Mouse (Mus musculus) hindbrain, postnatal 0 days (tissue): ENCODE results near the gene Gnpat. TPM values are rescaled to one million over a fixed set of nuclear protein-coding genes. Genes with fewer than 3 reads are reported as not detected.

Source experiments
- ATAC-seq: fragments of 200-750 bp; cut with Nextera tagmentation; 2 replicates; pipeline ENCODE4 v1.8.0; 2017; ENCODE audit warnings: mild to moderate bottlenecking, moderate TSS enrichment, moderate library complexity
- DNase-seq: peaks from one replicate; pipeline ENCODE4 v3.0.0-alpha.2; 2015; ENCODE audit warnings: low spot score
- H3K27ac ChIP-seq: fragments of 300-500 bp; sonication (generic); 2 replicates; pipeline ENCODE4 v1.5.1; 2014; ENCODE audit warnings: mild to moderate bottlenecking
- H3K27me3 ChIP-seq: fragments of 300-500 bp; sonication (generic); 2 replicates; pipeline ENCODE4 v1.6.1; 2014; ENCODE audit warnings: low read length, mixed read lengths; ENCODE audit not compliant: insufficient read depth
- H3K36me3 ChIP-seq: fragments of 300-500 bp; sonication (generic); 2 replicates; pipeline ENCODE4 v1.6.1; 2014; ENCODE audit warnings: low read length, mixed read lengths; ENCODE audit not compliant: insufficient read depth
- H3K4me1 ChIP-seq: fragments of 300-500 bp; sonication (generic); 2 replicates; pipeline ENCODE4 v1.6.1; 2014; ENCODE audit warnings: antibody characterized with exemption, low read length, mixed read lengths; ENCODE audit not compliant: insufficient read depth
- H3K4me2 ChIP-seq: fragments of 300-500 bp; sonication (generic); 2 replicates; pipeline ENCODE4 v1.6.1; 2014; ENCODE audit warnings: low read depth, mild to moderate bottlenecking, low read length, moderate library complexity, mixed read lengths
- H3K4me3 ChIP-seq: fragments of 300-500 bp; sonication (generic); 2 replicates; pipeline ENCODE4 v1.5.1; 2014; ENCODE audit warnings: low read length
- H3K9ac ChIP-seq: fragments of 300-500 bp; sonication (generic); replicated peaks from 2 replicates; pipeline ENCODE4 v1.6.1; 2014; ENCODE audit warnings: mild to moderate bottlenecking, low read length, moderate library complexity, mixed read lengths
- H3K9me3 ChIP-seq: fragments of 300-500 bp; sonication (generic); 2 replicates; pipeline ENCODE4 v1.6.1; 2016; ENCODE audit warnings: low read length, mixed read lengths
- CTCF ChIP-seq: IDR thresholded peaks from 2 replicates; pipeline ENCODE4 v1.5.1; 2016; ENCODE audit warnings: antibody characterized with exemption, control low read depth, low read depth
- WGBS: fragments of 180-500 bp; shearing (Covaris S2); extraction: QIAGEN DNeasy Blood & Tissue Kit; methylation state at CpG from one replicate; pipeline ENCODE4 v1.1.7; 2014; 5-methylcytosine and 5-hydroxymethylcytosine counted together
- polyA plus RNA-seq: library from polyadenylated mRNA; unstranded; fragments of >200 nt; fragmentation: Nextera tagmentation; extraction: Ambion mirVana; gene quantifications from 2 replicates; pipeline ENCODE4 v1.2.1, GENCODE M21; 2015
- total RNA-seq: library from RNA; depleted of rRNA; stranded (reverse); fragments of >200 nt; gene quantifications from 2 replicates; pipeline ENCODE4 v1.2.3, GENCODE M21; 2014

Gnpat gene
- total and polyA plus RNA-seq, 2 experiments from 2014 or later: 47.2 to 53.5 TPM

DNA sequence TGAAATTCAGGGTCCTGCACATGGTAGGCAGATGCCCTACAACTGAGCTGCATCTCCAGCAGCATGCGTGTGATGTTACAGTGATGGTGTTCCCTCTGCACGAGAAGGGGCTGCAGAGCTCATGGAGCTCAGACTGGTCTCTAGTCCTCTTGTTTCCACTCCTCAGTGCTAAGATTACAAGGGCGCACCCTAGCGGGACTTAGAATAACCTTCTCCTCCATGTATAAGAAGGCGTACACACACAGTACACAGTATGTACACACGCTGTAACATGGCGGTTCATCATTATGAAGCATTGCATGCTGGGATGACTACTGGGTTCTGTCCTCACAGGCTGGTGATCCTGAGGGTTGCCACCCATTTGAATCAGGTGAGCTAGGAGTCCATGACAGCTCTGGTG lies 9.2 kb downstream of the Gnpat start:
- ATAC-seq (no peak), DNase-seq (no peak)
- Histone ChIP-seq H3K4me2 (no peak overlapping the region), H3K9ac (no peak overlapping the region), H3K27me3 (no peaks in the 10 kb centered on the region), H3K27ac (no peak overlapping the region), H3K9me3 (no peaks in the 10 kb centered on the region), H3K4me3 (no peak overlapping the region), H3K4me1 (peaks cover 4% of the 10 kb centered on the region; the same call in 1 of the 2 replicates), H3K36me3 (peaks cover 46% of the 10 kb centered on the region)
- no peak for TF ChIP-seq CTCF
- 95% methylated on average over 7 of the region's 7 CpGs for WGBS

DNA sequence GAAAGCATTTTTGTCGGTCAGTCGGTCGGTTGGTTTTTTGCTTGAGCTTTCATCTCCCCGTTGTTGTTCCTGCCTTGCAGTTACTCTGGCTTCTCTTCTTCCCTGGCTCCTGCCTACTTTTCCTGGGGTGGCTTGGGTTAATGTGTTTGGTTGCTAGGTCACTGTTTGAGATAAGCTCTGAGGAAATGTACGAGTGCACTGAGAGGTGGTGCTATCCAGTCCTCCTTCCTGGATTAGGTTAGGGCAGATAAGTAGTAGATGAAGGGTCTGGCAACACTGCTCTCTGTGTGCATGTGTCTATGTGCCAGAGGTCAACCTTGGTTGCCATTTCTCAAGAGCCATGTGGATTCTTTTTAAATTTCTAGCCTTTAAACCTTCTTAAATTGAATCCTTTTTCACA lies 9.9 kb downstream of the Gnpat start:
- no peak overlapping the region for H3K9ac ChIP-seq
- peaks cover 52% of the 10 kb centered on the region for H3K36me3 ChIP-seq
- H3K9me3 ChIP-seq: no peaks in the 10 kb centered on the region
- H3K27ac ChIP-seq: no peak overlapping the region
- TF ChIP-seq CTCF: no peak
- DNase-seq (no peak), ATAC-seq (no peak)
- peaks cover 4% of the 10 kb centered on the region; the same call in 1 of the 2 replicates for H3K4me1 ChIP-seq
- 92% methylated on average over 5 of the region's 5 CpGs for WGBS
- H3K4me2 ChIP-seq: no peak overlapping the region
- H3K4me3 ChIP-seq: no peak overlapping the region
- no peaks in the 10 kb centered on the region for H3K27me3 ChIP-seq

DNA sequence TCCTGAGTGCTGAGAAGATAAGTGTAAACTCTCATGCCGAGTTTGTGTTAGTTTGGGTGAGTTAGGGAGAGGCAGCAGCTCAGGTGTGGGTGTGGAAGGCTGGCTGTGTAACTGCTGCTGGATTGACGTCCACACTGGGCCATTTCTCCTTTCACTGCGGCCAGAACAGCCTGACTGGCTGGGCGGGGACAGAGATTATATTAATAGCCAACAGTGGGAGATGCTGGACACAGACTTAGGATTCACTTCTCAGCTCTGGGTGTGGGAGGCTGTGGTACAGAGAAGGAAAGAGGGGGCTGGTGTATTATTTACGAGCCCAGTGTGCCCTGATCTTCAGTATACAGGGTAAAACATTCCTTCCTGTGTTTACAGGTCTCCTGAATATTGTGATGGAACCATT lies 15.3 kb downstream of the Gnpat start:
- H3K27ac ChIP-seq: no peak overlapping the region
- H3K4me3 ChIP-seq: no peak overlapping the region
- no peaks in the 10 kb centered on the region for H3K9me3 ChIP-seq
- H3K36me3 ChIP-seq: peaks cover 84% of the 10 kb centered on the region
- ATAC-seq (no peak), DNase-seq (no peak)
- no peaks in the 10 kb centered on the region for H3K27me3 ChIP-seq
- TF ChIP-seq CTCF: no peak
- H3K4me1 ChIP-seq: no peaks in the 10 kb centered on the region
- H3K9ac ChIP-seq: no peak overlapping the region
- H3K4me2 ChIP-seq: no peak overlapping the region
- WGBS: 92% methylated on average over 5 of the region's 5 CpGs

DNA sequence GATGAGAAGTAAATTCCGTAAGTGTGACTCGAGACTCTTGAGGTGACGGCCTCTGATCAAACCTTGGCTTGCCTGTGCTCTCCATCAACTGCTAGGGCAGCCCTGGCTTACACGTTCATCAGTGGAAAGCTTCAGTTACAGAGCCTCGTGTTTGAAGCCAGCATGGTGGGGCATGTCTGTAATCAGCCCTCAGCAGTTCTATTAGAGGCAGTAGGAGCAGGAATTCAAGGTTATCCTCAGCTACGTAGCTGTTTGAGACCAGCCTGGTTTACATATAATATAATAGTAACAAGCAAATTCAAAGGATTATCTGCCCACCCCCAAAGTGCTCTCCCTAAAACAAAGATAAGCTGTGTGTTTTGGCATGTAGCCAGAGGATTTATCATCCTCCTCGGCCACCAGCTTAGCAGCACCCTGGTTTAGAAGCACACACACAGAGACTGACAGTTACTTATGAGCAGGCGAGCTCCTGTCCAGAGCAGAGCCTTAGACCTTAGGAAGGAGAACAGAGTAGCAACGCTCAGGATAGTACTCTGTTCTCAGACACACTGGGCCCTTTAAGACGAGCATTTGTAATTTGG lies 16.2 kb downstream of the Gnpat start:
- H3K27me3 ChIP-seq: no peaks in the 10 kb centered on the region
- DNase-seq: no peak
- no peaks in the 10 kb centered on the region for H3K4me1 ChIP-seq
- H3K4me3 ChIP-seq: no peak overlapping the region
- no peak overlapping the region for H3K4me2 ChIP-seq
- H3K9me3 ChIP-seq: no peaks in the 10 kb centered on the region
- H3K9ac ChIP-seq: no peak overlapping the region
- TF ChIP-seq CTCF: no peak
- WGBS: 88% methylated on average over 10 of the region's 10 CpGs
- no peak for ATAC-seq
- peaks cover 84% of the 10 kb centered on the region for H3K36me3 ChIP-seq
- no peak overlapping the region for H3K27ac ChIP-seq

DNA sequence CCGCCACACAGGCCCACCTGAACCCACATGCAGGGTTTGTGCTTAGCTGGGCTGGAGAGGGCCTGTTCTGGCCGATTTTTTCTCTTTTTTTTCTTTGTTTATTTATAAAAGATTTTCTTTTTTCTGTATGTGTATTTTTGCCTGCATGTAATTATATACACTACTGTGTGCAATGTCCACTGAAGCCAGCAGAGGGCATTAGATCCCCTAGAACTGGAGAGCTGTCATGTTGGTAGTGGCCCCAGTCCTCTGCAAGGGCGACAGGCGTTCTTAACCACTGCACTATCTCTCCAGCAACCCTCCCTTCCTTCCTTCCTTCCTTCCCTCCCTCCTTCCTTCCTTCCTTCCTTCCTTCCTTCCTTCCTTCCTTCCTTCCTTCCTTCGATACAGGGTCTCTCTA lies 25.6 kb downstream of the Gnpat start:
- ATAC-seq (no peak), DNase-seq (peak; percentile 12)
- Histone ChIP-seq H3K36me3 (peaks cover 65% of the 10 kb centered on the region), H3K4me1 (no peaks in the 10 kb centered on the region), H3K4me2 (no peak overlapping the region), H3K9ac (no peak overlapping the region), H3K27ac (no peak overlapping the region), H3K9me3 (no peaks in the 10 kb centered on the region), H3K27me3 (no peaks in the 10 kb centered on the region), H3K4me3 (no peak overlapping the region)
- WGBS: 98% methylated on average over 5 of the region's 5 CpGs
- peak; percentile 29; the same call in 1 of the 2 replicates for TF ChIP-seq CTCF

DNA sequence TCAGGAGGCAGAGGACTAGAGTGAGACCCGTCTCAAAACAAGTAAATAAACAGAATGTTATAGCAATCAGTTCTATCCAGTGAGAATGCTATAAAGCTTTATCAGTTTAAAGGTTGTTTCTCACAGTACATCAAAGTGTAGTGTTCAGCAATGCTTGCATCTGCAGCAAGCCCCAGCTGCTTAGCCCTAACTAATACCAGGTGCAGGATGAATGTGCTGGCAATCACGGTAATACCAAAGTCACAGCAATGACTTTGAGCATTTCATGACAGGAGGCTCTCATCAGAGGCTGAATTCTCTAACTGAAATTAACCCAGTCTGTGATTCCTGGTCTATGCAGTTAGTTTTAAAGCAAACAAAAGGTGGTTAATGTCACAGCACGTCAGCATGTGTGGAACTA lies 29.8 kb downstream of the Gnpat start:
- WGBS: 67% methylated on average over 3 of the region's 3 CpGs
- peaks cover 33% of the 10 kb centered on the region for H3K36me3 ChIP-seq
- H3K9me3 ChIP-seq: no peaks in the 10 kb centered on the region
- no peak overlapping the region for H3K4me2 ChIP-seq
- H3K4me3 ChIP-seq: no peak overlapping the region
- no peaks in the 10 kb centered on the region for H3K27me3 ChIP-seq
- TF ChIP-seq CTCF: no peak
- ATAC-seq (no peak), DNase-seq (no peak)
- H3K9ac ChIP-seq: no peak overlapping the region
- H3K4me1 ChIP-seq: peaks cover 8% of the 10 kb centered on the region
- no peak overlapping the region for H3K27ac ChIP-seq

DNA sequence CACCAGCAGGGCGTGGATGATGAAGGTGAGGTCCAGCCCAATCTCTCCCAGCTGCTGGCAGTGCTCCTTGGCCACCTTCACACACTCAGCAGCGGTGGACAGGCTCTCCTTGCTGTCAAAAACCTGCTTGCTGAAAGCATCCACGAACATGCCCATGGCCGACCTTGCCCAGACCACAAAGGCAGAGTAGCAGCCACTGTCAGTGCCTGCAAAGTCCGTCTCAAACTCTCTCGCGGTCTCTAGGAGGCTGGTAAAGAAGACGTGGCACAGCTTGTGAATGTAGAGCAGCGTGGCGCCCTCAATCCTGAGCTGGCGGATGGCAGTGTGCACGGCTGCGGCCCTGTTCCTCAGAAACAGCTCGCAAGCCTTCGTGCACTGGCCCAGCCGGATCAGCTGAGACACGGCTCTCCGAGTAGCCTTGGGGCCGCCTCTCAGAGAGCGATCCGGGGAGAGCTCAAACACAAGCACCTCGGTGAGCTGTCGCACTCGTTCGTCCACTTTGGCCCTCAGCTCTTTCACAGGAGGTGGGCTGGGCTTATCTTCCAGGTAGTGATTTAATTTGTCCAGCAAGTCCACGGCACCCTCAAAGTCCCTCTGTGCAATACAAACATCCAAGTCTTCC lies 33.3 kb downstream of the Gnpat start:
- Histone ChIP-seq H3K27me3 (no peaks in the 10 kb centered on the region), H3K9ac (peak overlapping the region; percentile 76; the same call in 1 of the 2 replicates), H3K27ac (peak overlapping the region; percentile 90), H3K4me1 (peaks cover 13% of the 10 kb centered on the region), H3K4me3 (peak overlapping the region; percentile 88), H3K9me3 (no peaks in the 10 kb centered on the region), H3K36me3 (peaks cover 25% of the 10 kb centered on the region), H3K4me2 (peak overlapping the region; percentile 98)
- no peak for TF ChIP-seq CTCF
- ATAC-seq (0 out of 2 replicates have a peak, but pooled peaks have one; percentile 2), DNase-seq (no peak)
- WGBS: 78% methylated on average over 26 of the region's 26 CpGs
